Mouse (Mus musculus): ENCODE results near the gene Hspb7. TPM values are rescaled to one million over a fixed set of nuclear protein-coding genes. Genes with fewer than 3 reads are reported as not detected.
A peak's percentile ranks its signal among the peaks of the same experiment; 100 is the strongest.

Hspb7 gene
- total RNA-seq, 1 experiment from 2014 or later = 1.3 TPM

DNA sequence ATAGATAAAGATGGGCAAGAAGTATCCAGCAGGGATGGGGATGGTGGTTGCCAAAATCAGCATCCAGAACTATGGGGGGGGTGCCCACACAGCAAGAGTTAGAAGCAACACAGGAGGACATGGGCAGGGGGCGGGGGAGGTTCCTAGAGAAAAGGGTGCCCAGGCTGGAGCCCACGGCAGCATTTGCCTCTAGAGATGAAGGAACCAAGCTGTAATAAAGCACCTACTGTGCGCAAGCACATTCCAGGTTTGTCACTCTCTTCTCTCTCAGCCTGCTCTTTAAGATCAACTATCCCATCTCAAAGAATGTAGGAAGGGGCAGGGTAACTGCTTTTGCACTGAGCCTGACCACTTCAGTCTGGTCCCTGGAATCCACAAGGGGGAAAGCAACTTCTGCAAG lies 12.0 kb upstream of the Hspb7 start:
- ATAC-seq (replicated peaks in 1 of 2; ENCODE audit: insufficient read depth in 1 of 2, low FRiP score in 2 of 2, low TSS enrichment in 1 of 2, low read depth in 1 of 2, poor library complexity in 2 of 2, severe bottlenecking in 2 of 2) = no peak

DNA sequence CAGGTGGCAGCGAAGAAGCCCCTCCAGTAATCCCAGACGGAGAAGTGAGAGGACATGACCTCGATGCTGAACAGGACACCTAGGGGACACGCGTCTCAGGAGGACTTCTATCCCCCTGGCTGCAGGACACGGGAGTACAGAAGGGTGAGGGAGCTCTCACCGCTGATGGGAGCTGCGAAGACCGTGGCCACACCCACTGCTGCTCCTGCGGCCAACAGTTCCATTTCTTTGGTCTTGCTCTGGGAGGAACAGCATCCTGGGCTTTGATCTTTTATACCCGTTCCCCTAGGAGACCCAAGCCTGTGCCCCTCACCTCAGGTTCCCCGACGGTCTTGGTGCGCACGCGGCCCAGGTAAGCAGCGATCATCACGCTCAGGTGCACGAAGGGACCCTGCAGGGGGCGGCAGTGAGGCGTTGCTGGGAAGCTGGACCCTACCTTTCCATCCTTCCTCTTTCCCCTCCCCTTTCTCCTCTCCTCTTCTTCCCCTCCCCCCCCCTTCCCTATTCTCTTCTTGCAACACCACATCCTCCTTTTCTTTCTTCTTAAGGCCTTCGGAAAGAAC lies 9.1 kb upstream of the Hspb7 start:
- ATAC-seq (replicated peaks in 1 of 2; ENCODE audit: insufficient read depth in 1 of 2, low FRiP score in 2 of 2, low TSS enrichment in 1 of 2, low read depth in 1 of 2, poor library complexity in 2 of 2, severe bottlenecking in 2 of 2) = peak; percentile 8 to 38; a peak in 1 of 4 replicates

DNA sequence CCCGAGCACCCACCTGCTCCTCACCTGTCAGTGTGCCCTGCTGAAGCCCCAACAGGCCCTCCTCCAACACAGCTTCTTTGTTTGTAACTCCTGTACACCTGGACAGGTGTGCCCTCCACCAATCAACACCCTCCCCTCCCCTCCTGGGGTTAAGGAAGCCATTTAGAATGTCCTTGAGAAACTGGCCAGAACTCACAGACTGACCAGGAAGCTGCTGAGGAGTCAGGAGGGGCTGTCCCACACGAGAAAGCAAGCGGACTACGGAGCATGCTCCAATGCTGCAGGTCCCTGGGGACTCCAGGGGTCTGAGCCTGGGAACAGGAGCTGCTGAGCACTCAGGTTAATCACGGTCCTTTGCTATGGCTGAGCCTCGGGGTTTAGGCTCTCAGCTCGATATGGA lies 4.7 kb upstream of the Hspb7 start, which contains the start of gene Clcnkb:
Gene Clcnkb, minus strand, starts transcription at position 91 of the 400 bp plus-strand sequence.
- no peak for ATAC-seq (replicated peaks in 1 of 2; ENCODE audit: insufficient read depth in 1 of 2, low FRiP score in 2 of 2, low TSS enrichment in 1 of 2, low read depth in 1 of 2, poor library complexity in 2 of 2, severe bottlenecking in 2 of 2)

DNA sequence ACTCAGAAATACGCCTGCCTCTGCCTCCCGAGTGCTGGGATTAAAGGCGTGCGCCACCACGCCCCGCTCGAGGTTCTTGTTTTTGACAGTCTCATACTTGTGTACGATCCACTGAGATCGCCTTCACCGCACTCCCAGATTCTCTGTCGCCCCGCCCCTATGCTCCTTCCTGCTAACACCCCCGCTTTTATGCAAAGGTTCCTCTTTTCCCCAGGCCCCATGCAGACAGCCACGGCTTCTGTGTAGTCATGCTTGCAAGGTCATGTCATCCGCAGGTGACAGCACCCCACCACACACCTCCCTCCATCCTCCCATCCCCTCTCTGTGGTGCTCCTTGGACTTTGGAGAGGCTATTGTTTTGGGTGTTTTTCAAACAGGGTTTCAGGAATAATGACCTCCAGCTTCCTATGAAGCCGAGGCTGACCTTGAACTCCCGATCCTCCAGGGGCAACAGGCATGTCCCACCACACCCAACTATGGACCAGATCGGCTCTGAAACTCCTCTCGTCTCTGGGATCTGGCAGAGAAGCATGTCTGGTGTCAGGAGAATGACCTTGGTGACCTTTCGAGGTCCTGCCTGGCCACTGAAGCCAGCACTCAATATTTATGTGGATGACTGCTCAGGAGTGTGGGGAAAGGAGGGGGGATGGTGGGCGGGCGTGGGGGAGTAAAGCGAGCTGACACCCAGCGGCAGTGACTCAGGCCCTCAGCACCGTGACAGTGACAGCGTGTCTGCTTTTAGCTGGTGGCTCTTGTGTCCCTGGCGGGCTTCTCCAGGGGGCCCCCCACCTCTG lies 984 bp upstream of the Hspb7 start:
- peak; percentile 93 to 94 for ATAC-seq (replicated peaks in 1 of 2; ENCODE audit: insufficient read depth in 1 of 2, low FRiP score in 2 of 2, low TSS enrichment in 1 of 2, low read depth in 1 of 2, poor library complexity in 2 of 2, severe bottlenecking in 2 of 2)

DNA sequence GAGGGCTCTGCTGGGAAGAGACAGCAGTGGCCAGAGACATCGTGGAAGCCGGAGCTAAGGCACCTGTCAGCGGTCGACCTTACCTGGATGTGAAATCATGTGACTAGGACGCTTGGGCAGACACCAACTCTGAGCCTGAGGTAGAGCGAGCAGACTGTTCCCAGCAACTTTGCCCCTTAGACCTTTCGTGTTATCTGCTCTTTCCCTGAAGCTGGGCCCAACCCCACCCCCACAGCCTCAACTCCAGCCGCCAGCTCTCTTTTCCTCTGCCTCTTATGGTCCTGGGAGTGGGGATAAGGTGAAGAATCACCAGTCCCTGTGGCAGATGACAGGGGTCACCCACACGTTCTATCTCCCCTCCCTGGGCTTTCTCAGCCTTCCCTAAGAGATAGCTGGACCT lies 307 bp downstream of the Hspb7 start:
- no peak for ATAC-seq (replicated peaks in 1 of 2; ENCODE audit: insufficient read depth in 1 of 2, low FRiP score in 2 of 2, low TSS enrichment in 1 of 2, low read depth in 1 of 2, poor library complexity in 2 of 2, severe bottlenecking in 2 of 2)

DNA sequence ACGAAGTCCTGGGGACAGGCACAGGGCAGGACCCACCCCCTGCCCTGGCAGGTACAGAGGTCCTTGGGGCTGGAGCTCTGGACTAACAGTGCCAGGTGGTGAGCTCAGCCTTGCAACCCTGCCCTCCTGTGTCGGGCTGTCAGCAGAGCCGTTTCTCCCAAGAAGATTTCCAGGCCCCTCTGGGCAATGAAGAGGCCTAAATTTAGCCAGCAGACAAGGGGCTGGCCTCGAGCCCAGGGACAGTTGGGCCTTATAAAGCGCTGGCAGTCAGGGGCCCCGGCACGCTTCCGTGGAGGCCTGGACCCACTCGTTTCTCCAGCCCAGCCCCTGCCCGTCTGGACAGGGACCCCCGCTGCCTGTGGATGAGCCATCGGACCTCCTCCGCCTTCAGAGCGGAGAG lies 844 bp downstream of the Hspb7 start:
- ATAC-seq (replicated peaks in 1 of 2; ENCODE audit: insufficient read depth in 1 of 2, low FRiP score in 2 of 2, low TSS enrichment in 1 of 2, low read depth in 1 of 2, poor library complexity in 2 of 2, severe bottlenecking in 2 of 2) = no peak

DNA sequence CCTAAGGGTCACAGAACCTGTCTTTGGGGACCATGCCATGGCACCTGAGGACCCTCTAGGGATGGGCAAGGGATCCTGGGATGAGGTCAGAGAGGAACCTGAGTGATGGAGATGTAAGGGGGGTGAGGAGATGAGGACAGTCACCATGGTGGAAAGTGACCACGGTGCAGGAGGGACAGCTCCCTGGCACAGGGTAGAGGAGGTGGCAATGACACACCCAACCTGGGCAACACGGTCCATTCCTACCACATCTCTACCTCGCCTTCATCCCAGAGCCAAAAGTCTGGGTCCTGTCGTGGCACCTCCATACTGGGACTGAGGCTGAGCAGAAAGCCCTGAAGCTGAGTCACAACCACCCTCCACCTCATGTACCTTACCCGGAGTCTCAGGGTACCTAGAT lies 2.3 kb downstream of the Hspb7 start:
- no peak for ATAC-seq (replicated peaks in 1 of 2; ENCODE audit: insufficient read depth in 1 of 2, low FRiP score in 2 of 2, low TSS enrichment in 1 of 2, low read depth in 1 of 2, poor library complexity in 2 of 2, severe bottlenecking in 2 of 2)

DNA sequence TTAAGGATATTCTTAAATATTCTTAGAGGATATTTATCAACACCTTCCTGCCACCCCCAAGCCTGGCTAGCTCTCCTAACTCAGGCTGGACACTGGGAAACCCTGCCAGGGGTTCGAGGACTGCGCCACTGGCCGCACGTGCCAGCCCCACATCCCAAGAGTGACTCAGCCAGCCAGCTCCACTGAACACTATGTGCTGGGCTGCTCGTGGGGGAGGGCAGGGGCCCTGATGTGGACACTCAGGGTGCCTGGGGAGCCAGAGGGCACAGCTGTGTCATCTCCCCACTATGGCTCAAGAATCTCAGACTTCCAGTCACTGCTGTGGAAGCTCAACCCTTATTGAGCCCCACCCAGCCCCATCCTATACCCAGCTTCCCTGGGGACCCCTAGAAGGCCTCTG lies 2.7 kb downstream of the Hspb7 start:
- no peak for ATAC-seq (replicated peaks in 1 of 2; ENCODE audit: insufficient read depth in 1 of 2, low FRiP score in 2 of 2, low TSS enrichment in 1 of 2, low read depth in 1 of 2, poor library complexity in 2 of 2, severe bottlenecking in 2 of 2)

DNA sequence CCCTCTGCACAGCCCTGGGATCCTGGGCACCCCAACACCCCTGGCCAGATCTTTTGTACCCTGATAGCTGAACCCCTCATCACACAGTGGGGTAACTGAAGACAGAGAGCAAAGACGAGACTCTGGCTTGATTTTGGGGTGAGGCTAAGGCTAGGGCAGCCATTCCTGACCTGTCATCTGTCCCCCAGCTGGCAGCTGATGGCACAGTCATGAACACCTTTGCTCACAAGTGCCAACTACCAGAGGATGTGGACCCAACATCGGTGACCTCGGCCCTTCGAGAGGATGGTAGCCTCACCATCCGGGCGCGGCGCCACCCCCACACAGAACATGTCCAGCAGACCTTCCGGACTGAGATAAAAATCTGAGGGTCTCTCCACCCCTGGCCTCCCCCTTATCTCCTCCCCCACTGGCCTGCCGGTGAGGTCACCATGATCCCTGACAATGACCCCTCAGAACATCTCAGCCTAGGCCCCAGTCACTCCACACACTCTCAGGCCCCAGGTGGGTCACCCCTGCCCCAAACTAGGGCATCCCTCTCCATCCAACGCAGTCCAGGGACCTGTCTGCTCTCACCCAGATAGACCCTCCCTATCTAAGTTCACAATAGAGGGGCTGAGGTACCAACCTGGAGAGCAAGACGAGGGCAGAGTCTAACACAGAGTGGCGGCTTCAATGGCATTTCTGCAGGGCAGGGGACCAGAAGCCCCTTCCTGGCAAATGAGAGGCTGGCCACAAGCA lies 3.3 kb downstream of the Hspb7 start:
- no peak for ATAC-seq (replicated peaks in 1 of 2; ENCODE audit: insufficient read depth in 1 of 2, low FRiP score in 2 of 2, low TSS enrichment in 1 of 2, low read depth in 1 of 2, poor library complexity in 2 of 2, severe bottlenecking in 2 of 2)

DNA sequence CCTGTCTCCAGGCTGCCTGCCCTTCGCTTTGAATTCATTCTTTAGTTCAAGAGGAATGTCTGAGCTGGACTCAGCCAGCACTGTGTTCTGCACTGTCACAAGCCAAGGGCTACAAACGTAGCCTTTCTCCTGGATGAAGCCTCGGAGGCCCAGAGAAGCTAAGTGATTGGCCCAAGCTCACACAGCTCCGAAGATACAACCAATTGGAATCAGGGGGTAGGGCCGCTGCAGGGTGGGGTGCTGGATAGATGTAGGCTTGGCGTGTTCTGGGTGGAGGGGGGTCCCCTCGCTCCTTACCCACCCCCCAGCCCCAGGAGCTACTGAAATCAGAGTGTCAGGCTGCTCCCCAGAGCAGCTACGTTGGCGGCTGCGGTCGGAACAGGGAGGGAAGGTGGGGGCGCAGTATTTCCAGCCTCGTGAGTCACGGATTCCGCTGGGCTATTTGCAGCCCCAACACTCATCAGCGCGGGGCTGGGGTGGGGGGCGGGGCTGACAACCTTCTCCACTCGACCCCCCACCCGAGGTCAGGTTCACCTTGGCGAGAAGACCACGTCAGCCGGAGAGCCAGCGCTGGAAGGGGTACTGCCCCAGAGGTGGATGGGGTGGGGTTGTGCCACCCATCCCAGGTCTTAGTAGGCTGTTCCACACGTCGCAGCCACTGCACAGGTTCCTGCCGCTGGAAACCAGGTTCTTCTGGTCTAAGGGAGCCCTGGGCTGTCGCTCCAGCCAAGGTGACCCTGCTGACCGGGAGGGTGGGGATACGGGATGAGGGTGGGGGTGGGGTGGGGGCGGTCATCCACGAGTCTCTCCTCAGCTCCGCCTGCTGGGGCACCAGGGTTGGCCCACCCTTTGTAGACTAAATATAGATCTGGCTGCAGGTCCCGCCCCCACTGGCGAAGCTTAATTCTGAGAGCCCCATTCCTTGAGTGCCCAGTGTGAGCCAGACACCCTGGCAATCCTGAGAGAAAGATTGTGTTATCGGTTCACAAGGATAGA lies 5.2 kb downstream of the Hspb7 start:
- ATAC-seq (replicated peaks in 1 of 2; ENCODE audit: insufficient read depth in 1 of 2, low FRiP score in 2 of 2, low TSS enrichment in 1 of 2, low read depth in 1 of 2, poor library complexity in 2 of 2, severe bottlenecking in 2 of 2) = peak; percentile 67 to 73

DNA sequence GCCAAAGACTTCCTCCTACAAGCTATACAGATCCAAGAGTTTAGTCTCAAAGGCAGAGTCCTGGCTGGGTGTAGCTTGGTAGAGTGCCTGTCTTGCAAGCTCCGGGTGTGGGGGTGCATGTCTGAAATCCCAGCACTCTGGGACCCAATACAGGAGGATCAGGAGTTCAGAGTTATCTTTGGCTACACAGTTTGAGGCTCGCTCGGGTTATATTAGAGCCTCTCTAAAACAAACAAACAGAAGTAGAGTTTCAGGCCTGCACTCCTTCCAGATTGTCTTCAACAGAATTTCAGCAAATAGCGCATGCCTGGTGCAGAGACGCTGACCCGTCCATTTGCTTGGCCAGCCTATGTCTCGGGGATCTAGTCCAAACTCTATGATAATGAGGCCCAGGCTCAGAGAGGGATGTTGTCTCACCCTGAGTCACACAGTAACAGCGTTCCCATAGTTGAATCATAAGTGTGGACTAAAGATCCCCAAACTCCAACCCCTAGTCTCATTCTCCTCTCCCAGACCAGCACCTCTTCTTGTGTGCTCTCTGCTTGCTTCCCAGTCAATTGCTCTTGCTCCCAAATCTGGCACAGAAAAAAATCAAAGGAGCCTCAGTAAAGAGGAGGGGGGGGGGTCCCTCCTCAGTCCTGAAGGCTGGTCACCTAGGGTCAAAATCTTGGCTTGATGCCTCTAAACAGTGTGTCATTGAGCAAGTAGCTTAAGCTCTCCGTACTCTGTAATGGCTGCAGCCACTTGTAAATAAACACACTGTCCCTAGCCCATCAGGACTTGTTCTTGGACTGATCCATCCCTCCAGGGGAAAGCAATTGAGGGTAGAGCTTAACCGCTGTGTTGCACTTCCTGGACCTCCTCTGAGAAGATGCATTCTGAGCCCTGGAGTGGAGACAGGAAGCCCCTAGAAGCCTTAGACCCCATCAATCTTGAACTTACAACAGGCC lies 6.5 kb downstream of the Hspb7 start:
- ATAC-seq (replicated peaks in 1 of 2; ENCODE audit: insufficient read depth in 1 of 2, low FRiP score in 2 of 2, low TSS enrichment in 1 of 2, low read depth in 1 of 2, poor library complexity in 2 of 2, severe bottlenecking in 2 of 2) = no peak

DNA sequence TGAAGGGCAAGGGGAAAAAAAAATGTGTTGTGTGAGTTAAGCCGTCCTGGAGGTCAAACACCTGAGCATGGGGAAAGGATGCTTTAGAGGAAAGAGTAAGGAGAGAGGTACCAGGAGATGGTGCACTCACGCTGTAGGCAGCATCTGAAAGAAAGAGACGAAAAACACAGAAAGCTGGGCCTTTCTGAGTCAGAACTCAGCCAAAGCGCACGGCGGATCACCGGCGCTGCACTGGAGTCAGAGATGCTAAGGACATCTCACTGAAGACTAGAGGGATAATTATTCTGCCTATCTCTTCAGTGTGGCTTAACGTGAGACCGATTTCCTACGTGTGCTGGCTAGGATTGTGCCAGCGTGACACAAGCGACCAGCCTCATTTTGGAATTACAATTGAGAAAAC lies 7.3 kb downstream of the Hspb7 start:
- ATAC-seq (replicated peaks in 1 of 2; ENCODE audit: insufficient read depth in 1 of 2, low FRiP score in 2 of 2, low TSS enrichment in 1 of 2, low read depth in 1 of 2, poor library complexity in 2 of 2, severe bottlenecking in 2 of 2) = no peak

DNA sequence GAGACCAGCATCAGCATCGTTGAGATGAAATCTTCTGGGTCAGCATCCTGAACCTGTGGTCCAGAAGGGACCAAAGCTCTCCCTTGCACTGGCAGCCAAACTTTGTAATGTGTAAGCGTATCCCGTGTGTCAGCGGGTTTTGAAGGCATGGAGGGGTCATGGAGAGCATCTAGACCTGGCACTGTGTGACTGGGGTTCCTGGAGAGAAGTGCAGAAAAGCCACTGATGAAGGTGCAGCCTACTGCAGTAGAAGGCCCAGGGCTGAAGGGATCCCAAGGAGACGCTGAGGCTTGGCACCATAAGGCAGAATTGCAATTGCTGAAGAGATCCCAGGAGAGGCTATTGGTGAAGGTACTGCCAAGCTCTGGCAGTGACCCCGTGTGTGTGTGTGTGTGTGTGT lies 8.8 kb downstream of the Hspb7 start:
- no peak for ATAC-seq (replicated peaks in 1 of 2; ENCODE audit: insufficient read depth in 1 of 2, low FRiP score in 2 of 2, low TSS enrichment in 1 of 2, low read depth in 1 of 2, poor library complexity in 2 of 2, severe bottlenecking in 2 of 2)

DNA sequence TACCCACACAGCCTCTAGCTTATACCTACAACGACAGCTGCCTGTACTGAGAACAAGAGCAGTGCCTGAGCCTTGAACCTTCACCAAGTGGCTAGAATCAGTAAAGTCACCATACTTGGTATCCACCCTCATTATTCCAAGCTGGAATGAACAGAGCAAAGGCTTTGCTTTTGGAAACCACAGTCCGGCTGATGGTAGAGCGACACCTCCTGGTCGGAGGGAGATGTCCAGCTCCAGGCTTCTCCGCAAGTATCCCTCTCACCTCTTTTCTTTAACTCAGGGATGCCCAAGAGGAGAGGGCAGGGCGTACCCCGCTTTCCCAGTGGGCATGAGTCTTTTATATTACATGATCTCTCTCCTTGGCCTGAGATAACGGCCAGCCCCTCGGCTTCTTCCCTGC lies 9.3 kb downstream of the Hspb7 start:
- ATAC-seq (replicated peaks in 1 of 2; ENCODE audit: insufficient read depth in 1 of 2, low FRiP score in 2 of 2, low TSS enrichment in 1 of 2, low read depth in 1 of 2, poor library complexity in 2 of 2, severe bottlenecking in 2 of 2) = no peak

DNA sequence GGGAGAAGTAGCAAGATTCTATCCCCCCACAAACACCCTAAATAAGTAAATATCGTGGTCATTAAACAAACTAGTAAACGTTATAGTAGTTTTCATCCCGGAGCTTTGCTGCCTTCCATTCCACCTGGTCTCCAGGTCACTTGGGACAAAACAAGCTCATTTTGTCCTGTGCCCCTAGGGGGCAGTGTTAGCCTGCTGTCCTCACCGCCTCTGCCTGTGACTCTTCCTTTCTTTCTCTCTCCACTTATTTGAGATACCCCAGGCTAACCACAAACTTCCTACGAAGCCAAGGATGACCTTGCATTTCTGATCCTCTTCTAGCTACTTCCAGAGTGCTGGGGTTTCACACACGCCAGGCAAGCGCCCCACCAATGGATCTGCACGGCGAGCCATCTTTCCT lies 10.4 kb downstream of the Hspb7 start:
- peak; percentile 35 to 89; a peak in 3 of 4 replicates for ATAC-seq (replicated peaks in 1 of 2; ENCODE audit: insufficient read depth in 1 of 2, low FRiP score in 2 of 2, low TSS enrichment in 1 of 2, low read depth in 1 of 2, poor library complexity in 2 of 2, severe bottlenecking in 2 of 2)

DNA sequence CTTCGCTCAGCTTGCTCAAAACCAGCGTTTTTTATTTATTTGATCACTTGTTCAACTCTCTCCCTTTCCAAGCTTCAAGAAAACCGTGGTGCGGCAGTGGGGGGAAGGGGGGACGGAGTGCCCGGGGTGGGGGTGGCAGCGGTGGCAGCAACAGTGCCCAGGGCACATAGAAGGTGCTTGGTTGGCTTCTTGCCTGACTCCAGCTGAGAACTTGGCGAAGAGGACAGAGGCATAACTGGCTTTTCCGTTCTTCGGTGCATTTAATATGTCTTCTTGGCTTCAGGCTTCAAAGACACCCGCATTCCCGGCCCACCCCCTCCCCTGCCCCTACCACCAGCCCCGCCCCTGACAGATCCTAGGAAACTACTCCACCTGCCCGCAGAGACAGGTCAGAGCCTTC lies 12.1 kb downstream of the Hspb7 start:
- no peak for ATAC-seq (replicated peaks in 1 of 2; ENCODE audit: insufficient read depth in 1 of 2, low FRiP score in 2 of 2, low TSS enrichment in 1 of 2, low read depth in 1 of 2, poor library complexity in 2 of 2, severe bottlenecking in 2 of 2)
